Mouse (Mus musculus): ENCODE data around the gene Map3k19.

- TF ChIP-seq CTCF (IDR thresholded peaks at IDR 0.05; ENCODE audit: low read depth) (no peak), EP300 (IDR thresholded peaks at IDR 0.05; ENCODE audit: low read depth) (no peak)
Measured at GRCm38 (mm10) chr1:127773198-127773802, 81.5 kb downstream of the Map3k19 start.
